Mouse (Mus musculus) MEL (cell line): ENCODE data around the gene Rpl37.

Experiments
- BHLHE40 ChIP-seq: IDR thresholded peaks from 2 replicates; pipeline ENCODE4 v1.6.1; 2012; ENCODE audit warnings: low read depth, mild to moderate bottlenecking, inconsistent platforms, low read length, improper control_type of control experiment, borderline replicate concordance
- CTCF ChIP-seq, 3 experiments: IDR thresholded peaks in 2 of 3; conservative IDR thresholded peaks in 1 of 3; 2 replicates each; pipeline ENCODE4 v1.5.1; 2011 to 2012; ENCODE audit warnings: low read length in 3 of 3, low read depth in 2 of 3, mild to moderate bottlenecking in 2 of 3, improper control_type of control experiment in 1 of 3, inconsistent platforms in 1 of 3, mixed read lengths in 1 of 3, moderate library complexity in 1 of 3; ENCODE audit not compliant: control insufficient read depth in 1 of 3, insufficient read depth in 1 of 3, poor library complexity in 1 of 3, severe bottlenecking in 1 of 3
- EP300 ChIP-seq, 2 experiments: IDR thresholded peaks; 2 replicates each; pipeline ENCODE4 v1.6.1; 2011; ENCODE audit warnings: improper control_type of control experiment in 2 of 2, low read length in 2 of 2, low read depth in 1 of 2, mild to moderate bottlenecking in 1 of 2
- MAFK ChIP-seq: IDR thresholded peaks from 2 replicates; pipeline ENCODE4 v1.6.1; 2011; ENCODE audit warnings: low read depth, mild to moderate bottlenecking, low read length, improper control_type of control experiment, borderline replicate concordance
- MAX ChIP-seq: IDR thresholded peaks from 2 replicates; pipeline ENCODE4 v1.6.1; 2011; ENCODE audit warnings: low read length, improper control_type of control experiment
- MAZ ChIP-seq: IDR thresholded peaks from 2 replicates; pipeline ENCODE4 v1.6.1; 2012; ENCODE audit warnings: low read depth, mild to moderate bottlenecking, inconsistent platforms, low read length, improper control_type of control experiment
- MYC ChIP-seq: IDR thresholded peaks from 2 replicates; pipeline ENCODE4 v1.6.1; 2011; ENCODE audit warnings: low read depth, mild to moderate bottlenecking, low read length, improper control_type of control experiment, moderate library complexity
- POLR2A ChIP-seq, 2 experiments: IDR thresholded peaks; 2 replicates each; pipeline ENCODE4 v1.6.1; 2011 to 2012; ENCODE audit warnings: low read length in 2 of 2, mild to moderate bottlenecking in 2 of 2, control low read depth in 1 of 2, improper control_type of control experiment in 1 of 2, low read depth in 1 of 2, moderate library complexity in 1 of 2; ENCODE audit not compliant: control insufficient read depth in 1 of 2, insufficient read depth in 1 of 2, poor library complexity in 1 of 2
- SIN3A ChIP-seq: IDR thresholded peaks from 2 replicates; pipeline ENCODE4 v1.6.1; 2012; ENCODE audit warnings: low read length, improper control_type of control experiment, inconsistent platforms
- USF2 ChIP-seq, 2 experiments: IDR thresholded peaks; 2 replicates each; pipeline ENCODE4 v1.6.1; 2011 to 2012; ENCODE audit warnings: improper control_type of control experiment in 2 of 2, low read length in 2 of 2, borderline replicate concordance in 1 of 2, inconsistent platforms in 1 of 2, low read depth in 1 of 2, mild to moderate bottlenecking in 1 of 2; ENCODE audit not compliant: insufficient read depth in 1 of 2

DNA sequence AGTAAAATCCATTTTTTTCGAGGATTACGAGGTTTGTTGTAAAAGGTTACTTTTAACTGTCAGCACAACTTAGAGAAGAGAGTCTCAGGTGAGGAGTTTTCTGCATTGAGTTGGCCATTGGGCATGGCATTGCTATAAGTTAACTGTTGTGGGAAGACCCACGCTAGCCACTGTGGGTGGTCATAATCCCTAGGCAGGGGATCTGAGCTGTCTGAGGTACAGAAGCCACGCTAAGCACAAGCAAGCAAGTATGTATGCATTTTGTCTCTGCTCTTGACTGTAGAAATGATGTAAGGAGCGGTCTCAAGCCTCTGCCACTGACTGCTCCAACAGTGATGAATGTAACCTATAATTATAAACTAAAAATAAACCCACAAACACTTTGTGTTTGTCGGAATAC is 10.6 kb upstream of the Rpl37 start:
- TF ChIP-seq CTCF (IDR thresholded peaks at IDR 0.05 in 2 of 3, conservative IDR thresholded peaks at IDR 0.05 in 1 of 3; ENCODE audit: control insufficient read depth in 1 of 3, insufficient read depth in 1 of 3, low read depth in 2 of 3, low read length in 3 of 3, poor library complexity in 1 of 3, severe bottlenecking in 1 of 3) (no peak), BHLHE40 (no peak), POLR2A (IDR thresholded peaks at IDR 0.05; ENCODE audit: control insufficient read depth in 1 of 2, insufficient read depth in 1 of 2, low read depth in 1 of 2, low read length in 2 of 2, poor library complexity in 1 of 2) (no peak), MYC (no peak), SIN3A (no peak), MAFK (no peak), EP300 (IDR thresholded peaks at IDR 0.05; ENCODE audit: low read depth in 1 of 2, low read length in 2 of 2) (no peak), MAX (no peak), USF2 (IDR thresholded peaks at IDR 0.05; ENCODE audit: borderline replicate concordance in 1 of 2, insufficient read depth in 1 of 2, low read depth in 1 of 2, low read length in 2 of 2) (no peak), MAZ (no peak)
